ENCODE assay signal across 15 mouse cellular contexts in genomic region chr10:26780581-26780980, GRCm38 (mm10). TPM values are rescaled to one million over a fixed set of nuclear protein-coding genes. Genes with fewer than 3 reads are reported as not detected.
DNase-seq lines count a peak whose midpoint lies in the region; ATAC-seq and TF ChIP-seq lines count a peak whose summit lies in the region.
"Had no signal": no experiment of that assay in that cellular context is flagged by ENCODE, and none has a peak within 500 bp of the region (broad histone marks: within the 10 kb centered on the region; RNA-seq: fewer than 3 reads in every experiment).

No protein-coding gene starts in this region.

- 23% methylated on average over 3 of the region's 3 CpGs for WGBS in limb, embryonic 14.5 days
- WGBS in limb, embryonic 10.5 days, result 64% methylated on average over 3 of the region's 3 CpGs

- no peak for DNase-seq in limb, embryonic 14.5 days (ENCODE audit: low spot score)
- no peak for DNase-seq in limb, embryonic 10.5 days (ENCODE audit: low spot score)
- DNase-seq in B cell, adult 2 months, result peak; percentile 22 to 30
- no peak for DNase-seq in right cerebral cortex, postnatal 14 days
- no peak for DNase-seq in spleen, postnatal 10 days (ENCODE audit: low spot score in 2 of 2)
- DNase-seq: adrenal gland, postnatal 25 days; thymus, postnatal 25 days had no signal

- ATAC-seq in limb, embryonic 14.5 days (ENCODE audit: low FRiP score, low read depth), result no peak
- peak; percentile 67 for ATAC-seq in common myeloid progenitor, adult 5-6 weeks (replicated peaks; ENCODE audit: low read depth, poor library complexity, severe bottlenecking)
- ATAC-seq in neutrophil, adult 5-6 weeks (ENCODE audit: extremely low read depth, insufficient number of reproducible peaks, low FRiP score, poor library complexity, severe bottlenecking), result peak; percentile 36
- ATAC-seq: forebrain, embryonic 14.5 days; hindbrain, postnatal 0 days had no signal

- H3K4me1 ChIP-seq in limb, embryonic 14.5 days (ENCODE audit: control insufficient read depth, insufficient read depth, low read length), result peaks cover 7% of the 10 kb centered on the region
- peaks cover 7% of the 10 kb centered on the region for H3K4me1 ChIP-seq in limb, embryonic 10.5 days
- H3K4me1 ChIP-seq: embryonic facial prominence, embryonic 15.5 days; midbrain, embryonic 12.5 days had no signal

- no peaks in the 10 kb centered on the region for H3K27me3 ChIP-seq in limb, embryonic 14.5 days (ENCODE audit: control insufficient read depth, insufficient read depth, low read length)
- H3K27me3 ChIP-seq in limb, embryonic 10.5 days (ENCODE audit: low read depth, poor library complexity, severe bottlenecking), result no peaks in the 10 kb centered on the region
- H3K27me3 ChIP-seq: embryonic facial prominence, embryonic 15.5 days; heart, embryonic 13.5 days; liver, embryonic 15.5 days; midbrain, embryonic 12.5 days had no signal

- TF ChIP-seq POLR2A in limb, embryonic 14.5 days (IDR thresholded peaks at IDR 0.05; ENCODE audit: borderline replicate concordance, extremely low read depth, insufficient read depth, insufficient read length), result no peak

- H3K36me3 ChIP-seq in limb, embryonic 14.5 days (ENCODE audit: control insufficient read depth, insufficient read depth, low read length), result no peaks in the 10 kb centered on the region
- no peaks in the 10 kb centered on the region for H3K36me3 ChIP-seq in limb, embryonic 10.5 days
- H3K36me3 ChIP-seq: embryonic facial prominence, embryonic 15.5 days; heart, embryonic 13.5 days; liver, embryonic 15.5 days; midbrain, embryonic 12.5 days had no signal

- no peak overlapping the region for H3K4me2 ChIP-seq in limb, embryonic 14.5 days (replicated peaks; ENCODE audit: low read depth, low read length, severe bottlenecking)
- H3K4me2 ChIP-seq: embryonic facial prominence, embryonic 15.5 days; heart, embryonic 13.5 days; liver, embryonic 15.5 days; midbrain, embryonic 12.5 days had no signal

- H3K4me3 ChIP-seq in limb, embryonic 14.5 days (replicated peaks; ENCODE audit: low read length), result no peak overlapping the region
- H3K4me3 ChIP-seq in limb, embryonic 10.5 days, result no peak overlapping the region
- H3K4me3 ChIP-seq: embryonic facial prominence, embryonic 15.5 days; heart, embryonic 13.5 days; liver, embryonic 15.5 days; midbrain, embryonic 12.5 days had no signal

- H3K9ac ChIP-seq in limb, embryonic 14.5 days (ENCODE audit: low read depth, low read length, severe bottlenecking), result no peak overlapping the region
- H3K9ac ChIP-seq: embryonic facial prominence, embryonic 15.5 days; heart, embryonic 13.5 days; liver, embryonic 15.5 days; midbrain, embryonic 12.5 days had no signal

- no peaks in the 10 kb centered on the region for H3K9me3 ChIP-seq in limb, embryonic 14.5 days (ENCODE audit: control insufficient read depth, low read length)
- no peaks in the 10 kb centered on the region for H3K9me3 ChIP-seq in limb, embryonic 10.5 days (replicated peaks)
- H3K9me3 ChIP-seq: embryonic facial prominence, embryonic 15.5 days; heart, embryonic 13.5 days; liver, embryonic 15.5 days; midbrain, embryonic 12.5 days had no signal

- peak overlapping the region; percentile 46; the same call in 1 of the 2 replicates for H3K27ac ChIP-seq in limb, embryonic 14.5 days (replicated peaks; ENCODE audit: low read depth, low read length)
- no peak overlapping the region for H3K27ac ChIP-seq in limb, embryonic 10.5 days
- H3K27ac ChIP-seq: embryonic facial prominence, embryonic 15.5 days; heart, embryonic 13.5 days; hindbrain, postnatal 0 days; liver, embryonic 15.5 days; midbrain, embryonic 12.5 days had no signal

RNA-seq across cellular contexts. Expression of gene Arhgap18, which starts 27.4 kb away (rescaled TPM):
- 10.2 and 14.2 TPM in 2 replicates for polyA plus RNA-seq in limb, embryonic 14.5 days (2012; rRNA removed)
- polyA plus RNA-seq in limb, embryonic 14.5 days (2014; fragmentation: Nextera tagmentation; extraction: Ambion mirVana), result 23.3 and 24.3 TPM in 2 replicates
- polyA plus RNA-seq in limb, embryonic 10.5 days (2016; fragmentation: Nextera tagmentation; extraction: Ambion mirVana), result 10.8 and 14.8 TPM in 2 replicates
- 68.5 and 75.5 TPM in 2 replicates for total RNA-seq in common myeloid progenitor, adult 5-6 weeks (2017)
- 40.6 and 46.4 TPM in 2 replicates for total RNA-seq in neutrophil, adult 5-6 weeks (2017)

Comparison
In these comparisons a context has a peak if more than half of its experiments do, and no peak if none do; other contexts are left out.
1. DNase-seq: peak in B cell, adult 2 months (2 of 2); none in limb, embryonic 14.5 days (single experiment), limb, embryonic 10.5 days (single experiment), right cerebral cortex, postnatal 14 days (single experiment) and spleen, postnatal 10 days (0 of 2).